Mouse (Mus musculus) c-Kit-positive CD71-positive TER-119-positive erythroid progenitor cells, embryonic 14.5 days (primary cell): ENCODE measurements around the gene Peak1.

ENCODE experiments used
- DNase-seq: peaks from one replicate; pipeline ENCODE4 v3.0.0-alpha.2; 2013; ENCODE audit warnings: low spot score

The Peak1 gene

GRCm38 (mm10) chr9:56200200-56200599, 217.7 kb downstream of the Peak1 start:
- DNase-seq: no peak

GRCm38 (mm10) chr9:56196921-56197320, 220.9 kb downstream of the Peak1 start:
- DNase-seq: no peak

GRCm38 (mm10) chr9:56195193-56195592, 222.7 kb downstream of the Peak1 start:
- DNase-seq: no peak

- DNase-seq: no peak
Observed at GRCm38 (mm10) chr9:56191498-56192455, 226.1 kb downstream of the Peak1 start.

GRCm38 (mm10) chr9:56180118-56180781, 237.6 kb downstream of the Peak1 start:
- no peak for DNase-seq

- no peak for DNase-seq
Observed at GRCm38 (mm10) chr9:56179416-56180117, 238.3 kb downstream of the Peak1 start.

- no peak for DNase-seq
Observed at GRCm38 (mm10) chr9:56177354-56177753, 240.5 kb downstream of the Peak1 start.

- no peak for DNase-seq
Observed at GRCm38 (mm10) chr9:56175316-56175715, 242.6 kb downstream of the Peak1 start.

GRCm38 (mm10) chr9:56167690-56168089, 250.2 kb downstream of the Peak1 start:
- DNase-seq: no peak

GRCm38 (mm10) chr9:56166161-56166560, 251.7 kb downstream of the Peak1 start:
- no peak for DNase-seq

GRCm38 (mm10) chr9:56165377-56165776, 252.5 kb downstream of the Peak1 start, which contains the start of gene Tspan3:
Tspan3 (minus strand) TSS chr9:56165477.
- no peak for DNase-seq

- DNase-seq: peak; percentile 69
Observed at GRCm38 (mm10) chr9:56160341-56161141, 257.3 kb downstream of the Peak1 start.

GRCm38 (mm10) chr9:56159456-56159855, 258.4 kb downstream of the Peak1 start:
- no peak for DNase-seq

- DNase-seq: no peak
Observed at GRCm38 (mm10) chr9:56158077-56158476, 259.8 kb downstream of the Peak1 start.

- DNase-seq: no peak
Observed at GRCm38 (mm10) chr9:56154572-56154971, 263.3 kb downstream of the Peak1 start.

GRCm38 (mm10) chr9:56152482-56153007, 265.3 kb downstream of the Peak1 start:
- no peak for DNase-seq

GRCm38 (mm10) chr9:56151745-56152481, 266.0 kb downstream of the Peak1 start:
- DNase-seq: no peak
